In genomic region chr2:178158936-178159335, GRCm38 (mm10) we compare ENCODE assay signal across 13 mouse cellular contexts. TPM values are rescaled to one million over a fixed set of nuclear protein-coding genes. Genes with fewer than 3 reads are reported as not detected.
A peak's percentile ranks its signal among the peaks of the same experiment; 100 is the strongest.
DNase-seq lines count a peak whose midpoint lies in the region; ATAC-seq and TF ChIP-seq lines count a peak whose summit lies in the region.
"Had no signal": no experiment of that assay in that cellular context is flagged by ENCODE, and none has a peak within 500 bp of the region (broad histone marks: within the 10 kb centered on the region; RNA-seq: fewer than 3 reads in every experiment).

No protein-coding gene starts in this region.

- WGBS in hindbrain, postnatal 0 days, result 69% methylated on average over 12 of the region's 12 CpGs
- 80% methylated on average over 12 of the region's 12 CpGs for WGBS in hindbrain, embryonic 14.5 days
- 88% methylated on average over 12 of the region's 12 CpGs for whole genome bisulfite sequencing in thymus, adult 2 months

- H3K9me3 ChIP-seq in hindbrain, postnatal 0 days (ENCODE audit: low read length), result no peaks in the 10 kb centered on the region
- no peaks in the 10 kb centered on the region for H3K9me3 ChIP-seq in hindbrain, embryonic 14.5 days (ENCODE audit: control insufficient read depth, low read length)
- H3K9me3 ChIP-seq: stomach, embryonic 15.5 days had no signal

- peak; percentile 85 for ATAC-seq in hindbrain, postnatal 0 days
- ATAC-seq in hindbrain, embryonic 14.5 days (ENCODE audit: low FRiP score), result no peak

- no peak overlapping the region for H3K9ac ChIP-seq in hindbrain, postnatal 0 days (replicated peaks; ENCODE audit: low read length)
- H3K9ac ChIP-seq in hindbrain, embryonic 14.5 days, result no peak overlapping the region
- H3K9ac ChIP-seq: stomach, embryonic 15.5 days had no signal

- no peaks in the 10 kb centered on the region for H3K36me3 ChIP-seq in hindbrain, postnatal 0 days (ENCODE audit: insufficient read depth, low read length)
- H3K36me3 ChIP-seq in hindbrain, embryonic 14.5 days (replicated peaks; ENCODE audit: control insufficient read depth, insufficient read depth), result no peaks in the 10 kb centered on the region
- H3K36me3 ChIP-seq in thymus, adult 2 months (ENCODE audit: control insufficient read depth, insufficient read depth, low read length), result no peaks in the 10 kb centered on the region
- H3K36me3 ChIP-seq: stomach, embryonic 15.5 days had no signal

- peak; percentile 70 for DNase-seq in hindbrain, postnatal 0 days (ENCODE audit: low spot score)
- no peak for DNase-seq in hindbrain, embryonic 14.5 days (ENCODE audit: low spot score)
- peak; percentile 65 to 77 for DNase-seq in frontal cortex, postnatal 10 days (ENCODE audit: low spot score in 2 of 2)
- DNase-seq in layer of hippocampus, postnatal 36 days, result peak; percentile 71 to 80
- DNase-seq in right cerebral cortex, adult 2 months (ENCODE audit: low spot score in 2 of 2), result peak; percentile 55 to 59
- no peak for DNase-seq in spleen, adult 12 weeks (ENCODE audit: low spot score)
- no peak for DNase-seq in thymus, adult 2 months
- DNase-seq: heart, adult 11 months; kidney, postnatal 4 days; lung, adult 18-20 months had no signal

- peak overlapping the region; percentile 72; the same call in 1 of the 2 replicates for H3K27ac ChIP-seq in hindbrain, postnatal 0 days
- no peak overlapping the region for H3K27ac ChIP-seq in hindbrain, embryonic 14.5 days
- H3K27ac ChIP-seq in thymus, adult 2 months (ENCODE audit: control insufficient read depth, insufficient read depth, low read length), result no peak overlapping the region
- H3K27ac ChIP-seq: stomach, embryonic 15.5 days had no signal

- H3K4me1 ChIP-seq in hindbrain, postnatal 0 days (ENCODE audit: insufficient read depth, low read length), result peaks cover 19% of the 10 kb centered on the region
- H3K4me1 ChIP-seq in hindbrain, embryonic 14.5 days (replicated peaks; ENCODE audit: control insufficient read depth, insufficient read depth, low read length), result peaks cover 16% of the 10 kb centered on the region
- no peaks in the 10 kb centered on the region for H3K4me1 ChIP-seq in thymus, adult 2 months (replicated peaks; ENCODE audit: control insufficient read depth, insufficient read depth, low read length)
- H3K4me1 ChIP-seq: stomach, embryonic 15.5 days had no signal

- no peaks in the 10 kb centered on the region for H3K27me3 ChIP-seq in hindbrain, postnatal 0 days (ENCODE audit: insufficient read depth, low read length)
- H3K27me3 ChIP-seq in hindbrain, embryonic 14.5 days (ENCODE audit: control insufficient read depth, insufficient read depth, low read length), result no peaks in the 10 kb centered on the region
- H3K27me3 ChIP-seq in thymus, adult 2 months (ENCODE audit: control insufficient read depth, insufficient read depth, low read length), result no peaks in the 10 kb centered on the region
- H3K27me3 ChIP-seq: stomach, embryonic 15.5 days had no signal

- TF ChIP-seq POLR2A in thymus, adult 2 months (IDR thresholded peaks at IDR 0.05; ENCODE audit: control insufficient read depth, extremely low read depth, insufficient read depth, low read length, poor library complexity), result no peak

- TF ChIP-seq CTCF in hindbrain, postnatal 0 days (IDR thresholded peaks at IDR 0.05; ENCODE audit: low read depth), result no peak
- TF ChIP-seq CTCF in thymus, adult 2 months (IDR thresholded peaks at IDR 0.05; ENCODE audit: borderline replicate concordance, control insufficient read depth, extremely low read depth, insufficient read depth, low read length, poor library complexity), result no peak

- H3K4me3 ChIP-seq in hindbrain, postnatal 0 days (ENCODE audit: low read length), result no peak overlapping the region
- H3K4me3 ChIP-seq in hindbrain, embryonic 14.5 days (replicated peaks; ENCODE audit: low read length), result no peak overlapping the region
- H3K4me3 ChIP-seq in thymus, adult 2 months (ENCODE audit: control insufficient read depth, insufficient read depth, low read length), result no peak overlapping the region
- H3K4me3 ChIP-seq: stomach, embryonic 15.5 days had no signal

- no peak overlapping the region for H3K4me2 ChIP-seq in hindbrain, postnatal 0 days (ENCODE audit: low read depth, low read length)
- no peak overlapping the region for H3K4me2 ChIP-seq in hindbrain, embryonic 14.5 days (replicated peaks)
- H3K4me2 ChIP-seq: stomach, embryonic 15.5 days had no signal

RNA-seq across cellular contexts. Expression of gene Phactr3, which starts 40.2 kb away (rescaled TPM):
- 70.4 and 92.7 TPM in 2 replicates for total RNA-seq in hindbrain, postnatal 0 days (2014; rRNA removed)
- 66.2 and 67.2 TPM in 2 replicates for polyA plus RNA-seq in hindbrain, postnatal 0 days (2015; fragmentation: Nextera tagmentation; extraction: Ambion mirVana)
- 56.9 and 64.2 TPM in 2 replicates for polyA plus RNA-seq in hindbrain, embryonic 14.5 days (2014; fragmentation: Nextera tagmentation; extraction: Ambion mirVana)
- 100 to 1,000 TPM; 133 to 153 TPM for total RNA-seq in layer of hippocampus, postnatal 36 days (2021)
- polyA plus RNA-seq in thymus, adult 2 months (2012; rRNA removed), result 0.10 and 0.32 TPM in 2 replicates
- total RNA-seq: common myeloid progenitor, adult 5-6 weeks; hematopoietic stem cell, adult 5-6 weeks had no signal

Comparison
In these comparisons a context has a peak if more than half of its experiments do, and no peak if none do; other contexts are left out.
1. DNase-seq: peak in hindbrain, postnatal 0 days (single experiment), frontal cortex, postnatal 10 days (2 of 2), layer of hippocampus, postnatal 36 days (2 of 2) and right cerebral cortex, adult 2 months (2 of 2); none in hindbrain, embryonic 14.5 days (single experiment), spleen, adult 12 weeks (single experiment) and thymus, adult 2 months (single experiment).
2. RNA of gene Phactr3, which starts 40.2 kb away (polyA plus RNA-seq): 66.2 to 67.2 TPM in hindbrain, postnatal 0 days and 56.9 to 64.2 TPM in hindbrain, embryonic 14.5 days; 0.10 to 0.32 TPM in thymus, adult 2 months; every median in the first group is over 10 times any median in the second.